Mouse (Mus musculus) ES-E14 (cell line): ENCODE results near the gene Gadd45b.

ENCODE experiments used
- CHD2 ChIP-seq: IDR thresholded peaks from 2 replicates; pipeline ENCODE4 v1.6.1; 2014; ENCODE audit warnings: mild to moderate bottlenecking, low read depth, low read length, inconsistent platforms
- MAFK ChIP-seq: IDR thresholded peaks from 2 replicates; pipeline ENCODE4 v1.6.1; 2014; ENCODE audit warnings: mild to moderate bottlenecking, low read depth, low read length, inconsistent platforms; ENCODE audit not compliant: insufficient read depth
- ZC3H11A ChIP-seq: IDR thresholded peaks from 2 replicates; pipeline ENCODE4 v1.6.1; 2012; ENCODE audit warnings: low read depth, mild to moderate bottlenecking, inconsistent platforms, low read length, borderline replicate concordance
- ZNF384 ChIP-seq: IDR thresholded peaks from 2 replicates; pipeline ENCODE4 v1.6.1; 2012; ENCODE audit warnings: low read depth, low read length, inconsistent platforms

DNA sequence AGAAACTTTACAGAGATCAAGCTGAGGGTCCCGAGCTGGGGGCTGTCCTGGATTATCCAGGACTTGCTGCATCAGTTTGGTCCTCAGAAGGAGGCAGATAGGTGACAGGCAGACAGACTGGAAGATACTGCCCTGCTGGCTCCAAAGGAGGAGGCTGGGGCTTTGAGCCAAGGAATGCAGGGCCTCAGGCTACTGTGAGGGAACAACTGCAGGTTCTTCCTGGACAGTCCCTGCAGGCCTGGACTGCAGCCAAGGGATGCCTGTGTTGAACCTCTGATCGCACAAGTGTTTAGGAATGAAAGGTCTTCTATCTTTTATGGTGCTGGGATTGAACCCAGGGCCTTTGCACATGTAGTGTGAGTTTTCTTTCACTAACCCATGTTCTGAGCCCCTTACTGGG lies 17.9 kb downstream of the Gadd45b start:
- TF ChIP-seq ZNF384 (no peak), CHD2 (no peak), ZC3H11A (no peak), MAFK (no peak)
